Mouse (Mus musculus): ENCODE measurements at regions not wholly inside any gene's neighbourhood (a gene's known extent, or its start where the extent isn't known, plus 50 kb on each side); places are given as distances from the start of the nearest gene placed in this dataset.
A peak's percentile ranks its signal among the peaks of the same experiment; 100 is the strongest.

GRCm38 (mm10) chr10:101614230-101614629 lies 67.1 kb upstream of the Mgat4c start:
- Histone ChIP-seq H3K27ac (ENCODE audit: low read depth, low read length) (no peak overlapping the region), H3K4me3 (ENCODE audit: low read depth, low read length) (no peak overlapping the region), H3K4me2 (ENCODE audit: low read length) (no peak overlapping the region), H3K9me3 (replicated peaks; ENCODE audit: control insufficient read depth, low read length) (no peaks in the 10 kb centered on the region), H3K4me1 (ENCODE audit: control insufficient read depth, insufficient read depth, low read length) (no peaks in the 10 kb centered on the region), H3K36me3 (ENCODE audit: control insufficient read depth, insufficient read depth, low read length) (no peaks in the 10 kb centered on the region), H3K9ac (ENCODE audit: low read length) (no peak overlapping the region), H3K27me3 (replicated peaks; ENCODE audit: control insufficient read depth, insufficient read depth, low read length) (no peaks in the 10 kb centered on the region)
- WGBS, result 77% methylated on average over 8 of the region's 8 CpGs
- DNase-seq (ENCODE audit: low spot score), result peak; percentile 31
- no peak for ATAC-seq
